Mouse (Mus musculus): ENCODE results near the gene Vmn2r42. TPM values are rescaled to one million over a fixed set of nuclear protein-coding genes. Genes with fewer than 3 reads are reported as not detected.

Vmn2r42 gene
- polyA plus RNA-seq (2012; rRNA removed): not detected in 2 replicates

GRCm38 (mm10) chr7:8200220-8200619 lies at the start of gene Vmn2r42:
Vmn2r42 (minus strand) TSS chr7:8200320.

GRCm38 (mm10) chr7:8161554-8161953 lies 38.6 kb downstream of the Vmn2r42 start, which contains the start of gene Vmn2r41:
Vmn2r41 (minus strand) TSS chr7:8161654.

Other genes with a start within 250 kb of the Vmn2r42 start
- gene Vmn2r41, start 38.7 kb downstream of the Vmn2r42 start, polyA plus RNA-seq (2012; rRNA removed): not detected in 2 replicates
- gene Vmn2r43, start 60.3 kb upstream of the Vmn2r42 start, polyA plus RNA-seq (2012; rRNA removed): not detected in 2 replicates
- gene Vmn2r44, start 183.0 kb upstream of the Vmn2r42 start, polyA plus RNA-seq (2012; rRNA removed): not detected in 2 replicates

Measured in ovary, adult 2 months (tissue).